Mouse (Mus musculus) thymus, postnatal 0 days (tissue): Measurements from ENCODE around the gene Angptl1. TPM values are rescaled to one million over a fixed set of nuclear protein-coding genes. Genes with fewer than 3 reads are reported as not detected.

Experiments used
- DNase-seq: peaks from one replicate; pipeline ENCODE4 v3.0.0-alpha.2; 2015; ENCODE audit warnings: low spot score
- polyA plus RNA-seq: library from polyadenylated mRNA; unstranded; fragments of >200 nt; fragmentation: Nextera tagmentation; extraction: Ambion mirVana; gene quantifications from 2 replicates; pipeline ENCODE4 v1.2.1, GENCODE M21; 2015

The Angptl1 gene
- polyA plus RNA-seq, 1 experiment from 2014 or later, result 1.1 TPM

DNA sequence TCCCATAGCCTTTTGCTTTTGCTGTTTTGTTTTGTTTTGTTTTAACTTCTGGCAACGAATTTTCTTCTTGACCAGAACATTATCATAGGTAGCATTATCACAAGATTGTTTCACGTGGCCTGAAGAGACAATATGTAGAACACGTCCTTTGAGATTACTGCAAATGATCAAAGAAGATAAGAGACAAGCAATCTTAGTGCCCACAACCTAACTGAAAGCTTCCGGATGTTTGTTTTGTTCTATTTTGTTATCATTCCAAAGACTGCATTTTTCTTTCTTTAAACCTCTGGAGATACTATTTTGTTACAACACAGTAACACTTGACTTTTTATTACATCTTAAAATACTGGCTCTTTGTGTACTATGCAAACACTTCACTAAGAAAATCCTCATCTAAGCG, 31.7 kb downstream of the Angptl1 start:
- no peak for DNase-seq

DNA sequence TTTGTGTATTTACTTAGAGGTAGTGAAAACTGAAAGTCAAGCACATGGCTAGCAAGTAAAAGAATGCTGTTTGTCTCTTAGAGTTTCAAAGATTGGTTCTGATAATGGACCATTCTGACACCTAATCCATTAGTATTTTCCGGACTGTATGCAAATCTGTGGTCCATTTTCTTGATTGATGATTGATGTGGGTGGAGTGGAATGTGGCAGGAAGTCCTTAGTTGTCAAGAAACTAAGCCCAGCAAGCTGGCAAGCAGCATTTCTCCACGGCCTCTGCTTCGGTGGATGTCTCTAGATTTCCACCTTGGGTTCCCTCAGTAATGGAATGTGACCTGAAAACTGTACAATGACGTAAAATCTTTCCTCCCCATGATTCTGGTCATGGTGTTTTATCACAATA, 32.3 kb downstream of the Angptl1 start:
- DNase-seq, result no peak

DNA sequence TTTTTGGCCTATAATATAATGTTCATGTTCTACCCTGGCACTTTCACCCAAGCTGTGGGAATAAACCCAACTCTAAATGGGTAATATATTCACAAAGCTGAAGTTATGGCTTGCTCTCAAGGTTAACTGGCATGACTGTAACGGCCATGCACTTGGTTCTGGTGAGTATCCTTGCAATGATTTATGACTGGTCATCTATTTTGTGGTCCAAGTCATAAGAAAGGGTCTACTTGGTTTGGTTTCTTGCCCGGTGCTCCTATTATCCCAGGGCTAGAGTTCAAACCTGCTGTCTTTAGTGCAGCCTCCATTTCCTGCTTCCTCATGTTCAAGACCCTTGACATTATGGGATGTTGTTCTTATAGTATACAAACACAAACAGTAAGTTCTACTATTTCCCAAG, 46.4 kb downstream of the Angptl1 start:
- DNase-seq, result no peak

DNA sequence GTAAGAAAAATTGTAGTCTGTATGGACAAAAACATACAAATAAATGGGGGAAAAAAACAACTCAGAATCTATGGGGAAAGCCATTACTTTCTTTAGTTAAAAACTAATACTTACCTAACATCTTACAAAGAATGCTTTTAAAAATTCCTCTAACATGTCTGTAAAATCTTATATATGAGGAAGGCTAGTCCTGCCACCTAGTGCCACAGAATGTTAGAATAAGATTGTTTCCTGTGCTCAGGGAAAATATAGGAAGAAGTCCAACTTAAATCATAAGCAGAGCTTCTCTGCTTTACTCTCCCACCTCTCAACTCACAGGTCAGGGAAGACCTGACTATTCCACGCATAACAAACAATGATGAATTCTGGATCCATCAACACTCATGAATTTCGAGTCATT, 47.5 kb downstream of the Angptl1 start:
- DNase-seq, result no peak

DNA sequence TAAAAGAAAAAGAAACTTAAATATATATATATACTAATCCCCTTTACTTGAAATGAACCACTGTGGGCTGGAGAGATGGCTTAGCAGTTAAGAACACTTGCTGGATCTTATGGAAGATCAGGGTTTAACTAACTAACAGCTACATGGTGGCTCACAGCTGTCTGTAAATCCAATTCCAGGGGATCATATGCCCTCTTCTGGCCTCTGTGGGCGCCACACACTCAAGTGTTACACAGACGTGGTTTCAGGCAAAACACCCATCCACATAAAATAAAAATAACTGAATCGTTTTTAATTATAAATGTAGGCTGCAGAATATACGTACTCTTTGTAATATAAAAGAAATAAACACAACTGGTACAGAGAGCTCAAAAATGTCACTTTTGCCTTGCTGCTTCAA, 50.5 kb downstream of the Angptl1 start:
- no peak for DNase-seq

DNA sequence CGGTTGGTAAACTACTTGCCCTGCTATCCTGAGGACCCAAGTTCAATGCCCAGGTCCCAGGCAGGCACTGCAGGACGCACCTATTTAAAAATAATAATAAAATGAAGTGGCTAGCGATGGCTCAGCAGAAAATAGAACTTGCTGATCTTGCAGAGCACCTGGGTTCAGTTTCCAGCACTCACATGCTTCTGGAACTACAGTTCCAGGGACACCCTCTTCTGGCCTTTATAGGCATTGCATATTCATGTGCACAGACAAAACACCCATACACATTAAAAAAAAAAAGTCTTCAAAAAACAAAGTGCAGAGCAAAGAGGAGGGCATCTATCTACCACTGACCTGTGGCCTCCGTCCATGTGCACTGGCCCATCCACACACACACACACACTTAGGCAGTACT, 53.2 kb downstream of the Angptl1 start:
- DNase-seq, result peak; percentile 28

DNA sequence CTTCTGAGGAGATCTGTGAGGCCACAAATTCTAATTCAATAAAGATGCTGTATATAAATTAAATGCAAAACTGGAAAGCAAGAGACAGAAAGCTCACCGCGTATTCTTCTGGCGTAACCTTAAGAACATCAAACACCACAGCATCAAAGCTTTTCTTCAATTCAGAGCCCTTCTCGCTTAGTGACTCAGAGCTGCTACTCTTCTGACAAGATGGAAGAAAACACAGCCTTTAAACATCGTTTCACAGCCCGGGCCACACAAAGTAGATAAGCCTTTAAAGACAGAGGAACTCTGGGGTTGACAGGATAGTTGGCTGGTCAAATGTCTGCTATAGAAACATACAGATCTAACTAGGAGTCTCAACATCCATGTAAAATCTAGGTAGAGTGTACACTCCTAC, 63.3 kb downstream of the Angptl1 start:
- DNase-seq, result peak; percentile 40

DNA sequence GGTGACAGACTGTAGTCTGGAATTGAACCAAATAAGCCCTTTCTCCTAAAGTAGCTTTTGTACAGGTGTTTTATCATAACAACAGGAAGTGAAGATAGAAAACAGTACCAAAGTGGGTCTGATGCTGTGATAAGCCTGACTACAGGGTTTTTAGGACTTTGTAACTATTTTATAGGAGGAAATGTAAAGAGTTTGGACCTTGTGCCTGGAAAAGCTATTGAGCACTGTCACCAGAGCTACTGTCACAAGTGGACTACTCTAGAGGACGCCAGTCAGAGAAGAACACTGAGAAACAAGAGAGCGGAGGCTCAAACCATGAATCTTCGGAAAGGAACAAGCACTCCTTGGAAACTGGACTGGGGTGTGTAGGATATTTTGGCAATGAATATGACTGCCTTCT, 65.5 kb downstream of the Angptl1 start:
- DNase-seq, result no peak

DNA sequence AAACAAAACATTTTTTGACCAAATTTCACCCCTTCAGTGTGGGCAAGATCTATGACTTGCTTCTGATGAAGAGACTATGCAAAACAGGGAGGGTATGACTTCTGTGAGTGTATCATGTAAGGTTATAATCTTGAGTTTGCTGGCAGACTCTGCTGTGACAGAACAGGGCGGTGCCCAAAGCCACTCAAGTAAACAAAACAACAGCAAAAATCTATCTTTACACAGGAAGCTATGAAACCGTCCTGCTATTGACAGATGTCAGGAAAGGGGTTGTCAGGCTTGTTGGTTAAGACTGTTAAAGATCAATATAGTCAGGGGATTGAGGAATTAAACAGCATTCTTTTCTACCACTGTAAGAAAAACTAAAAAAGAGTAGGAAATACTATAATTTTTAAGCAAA, 67.3 kb downstream of the Angptl1 start:
- no peak for DNase-seq

DNA sequence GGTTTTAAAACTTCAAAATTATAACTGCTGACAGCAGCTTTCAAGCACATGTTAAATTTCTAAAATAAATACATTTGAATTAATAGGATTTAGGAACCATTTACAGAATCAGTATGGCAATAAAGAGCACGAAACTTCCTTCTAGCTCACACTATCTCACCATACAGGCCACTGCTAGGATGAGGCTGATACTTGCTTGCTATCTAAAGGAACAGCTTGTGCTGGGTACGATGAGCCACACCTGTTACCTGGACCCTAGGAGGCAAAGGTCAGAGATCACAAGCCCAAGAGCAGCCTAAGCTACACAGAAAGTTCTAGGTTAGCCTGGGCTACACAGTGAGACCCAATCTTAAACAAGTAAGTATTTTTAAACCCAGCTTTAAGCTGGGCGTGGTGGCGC, 70.9 kb downstream of the Angptl1 start:
- DNase-seq, result no peak

DNA sequence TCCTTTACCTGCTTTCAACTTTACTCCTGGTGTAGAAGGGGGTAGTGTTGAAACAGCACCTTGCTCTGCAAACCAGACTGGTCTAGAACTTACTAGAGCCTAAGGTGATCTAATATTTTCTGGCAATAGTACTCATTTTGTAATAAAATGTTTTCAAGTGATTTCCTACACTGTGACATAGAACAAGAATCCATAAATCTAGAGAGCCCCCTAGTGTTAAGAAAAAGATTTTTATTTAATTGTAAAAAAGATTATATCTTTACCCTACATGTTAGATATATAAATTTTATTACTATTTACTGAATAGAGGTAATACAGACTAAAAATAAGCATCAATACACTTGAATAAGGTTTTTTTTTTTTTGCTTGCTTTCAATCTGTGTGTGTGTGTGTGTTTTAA, 71.5 kb downstream of the Angptl1 start:
- DNase-seq, result no peak

Other genes starting within 250 kb of the Angptl1 start
- 18.6 and 19.7 TPM in 2 replicates for gene Tor3a, start 164.2 kb upstream of the Angptl1 start, polyA plus RNA-seq
- gene Fam20b, start 119.5 kb upstream of the Angptl1 start, polyA plus RNA-seq, result 11.8 and 12.3 TPM in 2 replicates
- 109 and 131 TPM in 2 replicates for gene Ralgps2, start 101.1 kb downstream of the Angptl1 start, polyA plus RNA-seq